Mouse (Mus musculus): ENCODE results near the gene Mrpl23. TPM values are rescaled to one million over a fixed set of nuclear protein-coding genes. Genes with fewer than 3 reads are reported as not detected.
A peak's percentile ranks its signal among the peaks of the same experiment; 100 is the strongest.

Mrpl23 gene
- polyA plus RNA-seq, 1 experiment from 2014 or later: 12.8 TPM

DNA sequence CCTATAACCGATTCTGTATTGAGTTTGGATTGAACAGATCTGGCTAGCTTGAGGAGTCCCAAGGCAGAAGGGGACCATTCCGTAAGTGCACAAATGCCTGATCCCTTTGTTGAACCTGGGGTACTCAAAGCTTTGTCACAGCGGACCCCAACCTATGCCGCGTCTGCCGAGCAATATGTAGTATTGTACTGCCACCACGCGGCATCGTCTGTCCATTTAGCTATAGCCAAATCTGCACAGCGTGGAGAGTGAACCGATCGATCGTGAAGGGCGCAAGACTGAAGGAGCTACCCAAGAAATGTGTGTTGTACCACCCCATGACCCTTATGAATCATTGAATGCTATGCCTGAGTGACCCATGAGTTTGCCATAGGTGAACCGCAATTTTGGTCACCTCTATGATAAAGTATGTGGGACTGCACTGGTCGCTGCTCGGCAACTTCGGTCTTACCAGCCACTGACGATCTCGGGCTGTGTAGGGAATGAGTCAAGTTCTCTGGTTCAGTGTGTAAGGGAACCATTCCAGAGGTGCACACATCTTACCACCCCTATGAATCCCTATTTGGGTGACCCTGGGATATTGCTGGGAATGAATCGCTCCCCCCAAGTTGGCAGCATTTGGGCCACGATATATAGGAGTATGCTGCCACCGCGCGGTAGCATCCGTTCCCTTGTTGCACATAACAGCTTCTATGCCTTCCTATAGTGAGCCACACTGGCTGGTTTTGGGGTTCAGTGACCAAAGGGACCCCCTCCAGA, 47.8 kb downstream of the Mrpl23 start:
- Histone ChIP-seq H3K4me2 (replicated peaks) (peak overlapping the region; percentile 59), H3K36me3 (no peaks in the 10 kb centered on the region), H3K27ac (no peak overlapping the region), H3K9ac (replicated peaks) (no peak overlapping the region; the same call in 1 of the 2 replicates), H3K4me3 (replicated peaks) (peak overlapping the region; percentile 35), H3K9me3 (peaks cover 9% of the 10 kb centered on the region; the same call in 1 of the 2 replicates), H3K4me1 (replicated peaks) (peaks cover 9% of the 10 kb centered on the region; the same call in 1 of the 2 replicates), H3K27me3 (peaks cover 11% of the 10 kb centered on the region)
- 46% methylated on average over 26 of the region's 26 CpGs for WGBS
- peak; percentile 84 for ATAC-seq

DNA sequence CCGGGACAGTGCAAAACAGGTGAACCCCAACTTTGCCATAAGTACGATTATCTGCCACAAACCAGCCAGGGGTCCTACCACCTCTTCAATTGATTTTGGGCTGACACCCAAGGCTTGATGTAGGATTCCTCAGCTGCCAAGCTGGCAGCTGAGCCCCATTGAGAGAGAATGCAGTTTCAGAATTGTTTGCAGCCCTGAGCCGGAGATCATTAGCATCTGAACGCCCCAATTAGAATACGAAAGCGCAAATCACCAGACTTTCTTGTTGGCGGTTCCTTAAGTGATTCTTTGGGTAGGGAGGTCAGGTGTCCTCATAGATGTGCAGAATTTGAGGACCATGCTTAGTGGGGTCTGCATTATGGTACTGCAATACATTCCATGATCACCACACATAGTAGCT, 48.7 kb downstream of the Mrpl23 start:
- H3K27me3 ChIP-seq: peaks cover 11% of the 10 kb centered on the region
- no peak overlapping the region for H3K27ac ChIP-seq
- H3K9me3 ChIP-seq: peaks cover 9% of the 10 kb centered on the region; the same call in 1 of the 2 replicates
- no peak for ATAC-seq
- WGBS: 53% methylated on average over 7 of the region's 7 CpGs
- 0 out of 2 replicates have a peak overlapping the region, but pooled peaks have one; percentile 2 for H3K9ac ChIP-seq (replicated peaks)
- H3K4me1 ChIP-seq (replicated peaks): peaks cover 9% of the 10 kb centered on the region; the same call in 1 of the 2 replicates
- no peaks in the 10 kb centered on the region for H3K36me3 ChIP-seq
- H3K4me3 ChIP-seq (replicated peaks): no peak overlapping the region
- peak overlapping the region; percentile 59 for H3K4me2 ChIP-seq (replicated peaks)

DNA sequence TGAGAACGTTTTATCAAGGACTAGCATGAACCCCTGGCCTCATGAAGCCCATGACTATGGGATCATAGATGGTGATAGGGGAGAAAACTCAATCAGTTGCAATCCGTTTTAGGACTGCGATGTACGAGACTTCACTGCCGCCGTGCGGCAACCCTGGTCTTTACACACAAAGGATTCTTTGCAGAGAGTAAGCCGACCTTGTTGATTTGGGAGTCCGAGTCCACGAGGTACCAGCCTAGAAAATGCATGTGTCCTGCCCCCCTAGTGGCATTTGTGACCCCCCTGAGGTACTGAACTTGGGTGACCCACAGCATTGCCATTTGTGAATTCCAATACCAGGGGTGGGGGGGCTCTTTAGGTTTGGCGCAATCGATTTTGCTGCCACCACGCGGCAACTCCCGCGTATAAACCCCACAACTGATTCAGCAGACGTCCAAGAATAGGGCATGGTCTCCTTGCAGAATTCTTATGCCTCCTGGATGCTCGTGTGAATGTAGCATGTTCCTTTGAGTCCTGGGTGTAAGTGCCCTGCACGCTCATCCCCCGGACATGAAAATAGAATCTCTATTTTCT, 49.3 kb downstream of the Mrpl23 start:
- WGBS: 51% methylated on average over 20 of the region's 20 CpGs
- Histone ChIP-seq H3K9me3 (peaks cover 9% of the 10 kb centered on the region; the same call in 1 of the 2 replicates), H3K4me2 (replicated peaks) (peak overlapping the region; percentile 59)

DNA sequence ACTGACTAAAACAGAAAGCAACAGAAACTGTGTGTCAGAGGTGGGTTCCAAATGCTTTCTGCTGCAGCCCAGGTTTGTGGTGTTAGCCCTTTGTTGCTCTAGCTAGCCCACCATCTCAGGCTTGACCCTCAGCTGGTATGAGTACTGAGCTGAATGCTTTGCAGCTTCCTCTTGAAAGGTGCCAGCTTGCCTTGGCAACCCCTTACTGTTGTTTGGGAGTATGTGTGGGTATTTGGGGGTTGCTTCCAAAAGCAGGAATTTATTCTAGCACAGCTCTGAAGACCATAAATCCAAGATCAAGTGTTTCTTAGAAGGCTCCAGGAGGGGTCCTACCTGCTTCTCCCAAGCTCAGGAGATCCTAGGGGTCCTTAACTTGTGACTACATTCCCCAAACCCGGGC, 52.4 kb downstream of the Mrpl23 start:
- Histone ChIP-seq H3K4me3 (replicated peaks) (no peak overlapping the region), H3K27me3 (no peaks in the 10 kb centered on the region), H3K4me2 (replicated peaks) (no peak overlapping the region), H3K4me1 (replicated peaks) (peaks cover 6% of the 10 kb centered on the region; the same call in 1 of the 2 replicates), H3K9me3 (peaks cover 9% of the 10 kb centered on the region; the same call in 1 of the 2 replicates), H3K36me3 (no peaks in the 10 kb centered on the region), H3K9ac (replicated peaks) (no peak overlapping the region), H3K27ac (no peak overlapping the region)
- 72% methylated on average over 1 of the region's 1 CpGs for WGBS
- no peak for ATAC-seq

More for the DNA sequence above, 49.3 kb downstream of the Mrpl23 start:
- H3K27me3 ChIP-seq: peaks cover 10% of the 10 kb centered on the region
- H3K36me3 ChIP-seq: no peaks in the 10 kb centered on the region
- ATAC-seq: no peak
- H3K4me3 ChIP-seq (replicated peaks): 0 out of 2 replicates have a peak overlapping the region, but pooled peaks have one; percentile 20
- H3K4me1 ChIP-seq (replicated peaks): peaks cover 9% of the 10 kb centered on the region; the same call in 1 of the 2 replicates
- no peak overlapping the region for H3K9ac ChIP-seq (replicated peaks)
- no peak overlapping the region for H3K27ac ChIP-seq

DNA sequence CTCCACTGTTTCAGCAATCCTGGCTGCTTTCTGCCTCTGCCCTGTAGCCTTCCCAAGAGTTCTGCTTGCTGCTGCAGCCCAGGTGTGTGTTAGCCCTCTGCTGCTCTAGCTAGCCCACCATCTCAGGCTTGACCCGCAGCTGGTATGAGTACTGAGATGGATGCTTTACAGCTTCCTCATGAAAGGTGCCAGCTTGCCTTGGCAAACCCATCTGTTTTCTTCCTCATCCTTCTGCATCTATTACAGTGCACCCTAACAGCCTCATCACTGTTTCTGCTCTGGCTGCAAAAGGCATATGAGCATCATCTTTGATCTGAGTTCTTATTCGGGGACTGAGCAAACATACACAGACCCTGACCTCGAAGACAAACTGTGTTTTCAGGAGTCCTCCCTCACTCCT, 53.4 kb downstream of the Mrpl23 start:
- Histone ChIP-seq H3K9me3 (peaks cover 5% of the 10 kb centered on the region; the same call in 1 of the 2 replicates), H3K4me2 (replicated peaks) (no peak overlapping the region), H3K36me3 (no peaks in the 10 kb centered on the region), H3K4me1 (replicated peaks) (peaks cover 5% of the 10 kb centered on the region; the same call in 1 of the 2 replicates), H3K4me3 (replicated peaks) (no peak overlapping the region), H3K27ac (no peak overlapping the region), H3K9ac (replicated peaks) (no peak overlapping the region), H3K27me3 (no peaks in the 10 kb centered on the region)
- ATAC-seq: no peak
- 82% methylated on average over 3 of the region's 3 CpGs for WGBS

DNA sequence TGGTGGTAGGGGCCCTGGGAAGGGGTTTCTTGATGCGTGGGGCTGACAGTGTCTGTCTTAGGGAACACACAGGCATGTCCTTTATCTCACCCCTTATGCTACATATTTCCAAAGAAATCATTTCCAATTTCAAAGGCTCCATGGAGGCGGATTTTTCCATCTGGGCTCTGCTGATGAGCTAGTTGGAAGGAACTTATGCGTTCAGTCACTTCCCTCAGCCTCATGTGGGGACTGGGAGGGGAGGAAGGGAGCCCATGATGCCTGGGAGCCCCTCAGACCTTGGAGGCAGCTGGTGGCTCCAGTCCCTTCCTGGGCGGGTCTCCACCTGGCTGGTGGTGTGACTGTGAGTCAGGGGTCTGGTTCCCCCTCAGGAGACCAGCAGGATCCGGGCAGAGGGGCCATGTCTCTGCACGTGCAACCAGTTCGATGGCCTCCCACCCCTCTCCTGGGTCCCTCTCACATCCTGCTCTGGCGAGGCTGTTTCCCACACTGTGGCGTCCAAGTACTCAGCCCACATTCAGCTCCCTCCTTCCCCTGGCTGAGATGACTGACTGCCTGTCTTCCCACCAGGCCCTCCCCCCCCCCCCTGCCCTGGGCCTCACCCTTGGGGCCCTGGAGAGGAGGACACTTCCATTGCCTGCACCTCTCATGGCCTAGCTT, 55.9 kb downstream of the Mrpl23 start:
- Histone ChIP-seq H3K4me2 (replicated peaks) (no peak overlapping the region), H3K36me3 (no peaks in the 10 kb centered on the region), H3K27me3 (no peaks in the 10 kb centered on the region), H3K4me3 (replicated peaks) (no peak overlapping the region), H3K4me1 (replicated peaks) (no peaks in the 10 kb centered on the region), H3K27ac (no peak overlapping the region), H3K9ac (replicated peaks) (no peak overlapping the region), H3K9me3 (no peaks in the 10 kb centered on the region)
- 81% methylated on average over 9 of the region's 9 CpGs for WGBS
- ATAC-seq: no peak

MicroRNAs encoded within 50 kb of the gene (microRNA counts, 519-probe panel; counts per million panel counts)
- microRNA mmu-miR-675-3p (110 counts per million, percentile 56 among the panel's probes with 10 or more counts), microRNA mmu-miR-675-5p (110 counts per million, percentile 56 among the panel's probes with 10 or more counts)

Small RNA genes lying within 50 kb of the gene (microRNA-seq; reads per million reads assigned to microRNA genes)
- gene Mir675: 13.0 reads per million, percentile 30 among the genes with 10 or more reads in this experiment

Other genes with a start within 250 kb of the Mrpl23 start
- not detected in 2 replicates for gene Krtap5-1, start 235.6 kb upstream of the Mrpl23 start, polyA plus RNA-seq (2015; fragmentation: Nextera tagmentation; extraction: Ambion mirVana)
- not detected in 2 replicates for gene Krtap5-4, start 229.1 kb upstream of the Mrpl23 start, polyA plus RNA-seq (2015; fragmentation: Nextera tagmentation; extraction: Ambion mirVana)
- 1.9 and 2.3 TPM in 2 replicates for gene Ifitm10, start 158.9 kb upstream of the Mrpl23 start, polyA plus RNA-seq (2015; fragmentation: Nextera tagmentation; extraction: Ambion mirVana)
- gene Gm49369, start 150.0 kb upstream of the Mrpl23 start, polyA plus RNA-seq (2015; fragmentation: Nextera tagmentation; extraction: Ambion mirVana): not detected in 2 replicates
- 191 and 206 TPM in 2 replicates for gene Ctsd, start 144.6 kb upstream of the Mrpl23 start, polyA plus RNA-seq (2015; fragmentation: Nextera tagmentation; extraction: Ambion mirVana)
- not detected in 2 replicates for gene Syt8, start 97.8 kb upstream of the Mrpl23 start, polyA plus RNA-seq (2015; fragmentation: Nextera tagmentation; extraction: Ambion mirVana)
- 0.59 and 0.75 TPM in 2 replicates for gene Tnni2, start 90.9 kb upstream of the Mrpl23 start, polyA plus RNA-seq (2015; fragmentation: Nextera tagmentation; extraction: Ambion mirVana)
- gene Lsp1, start 71.9 kb upstream of the Mrpl23 start, polyA plus RNA-seq (2015; fragmentation: Nextera tagmentation; extraction: Ambion mirVana): 6.5 and 6.9 TPM in 2 replicates
- 0.68 and 1.0 TPM in 2 replicates for gene Tnnt3, start 33.9 kb upstream of the Mrpl23 start, polyA plus RNA-seq (2015; fragmentation: Nextera tagmentation; extraction: Ambion mirVana)
- 96.3 and 112 TPM in 2 replicates for gene Igf2, start 134.1 kb downstream of the Mrpl23 start, polyA plus RNA-seq (2015; fragmentation: Nextera tagmentation; extraction: Ambion mirVana)
- not detected in 2 replicates for gene Gm49394, start 137.3 kb downstream of the Mrpl23 start, polyA plus RNA-seq (2015; fragmentation: Nextera tagmentation; extraction: Ambion mirVana)
- not detected in 2 replicates for gene Ins2, start 210.7 kb downstream of the Mrpl23 start, polyA plus RNA-seq (2015; fragmentation: Nextera tagmentation; extraction: Ambion mirVana)

Measured in midbrain, embryonic 13.5 days (tissue).